Mouse (Mus musculus): ENCODE measurements around the gene Spen.

GRCm38 (mm10) chr4:141518386-141518785 lies 20.0 kb downstream of the Spen start:
- TF ChIP-seq CTCF (IDR thresholded peaks at IDR 0.05; ENCODE audit: extremely low read depth, insufficient read length, insufficient replicate concordance, low read depth, low read length), result no peak
- TF ChIP-seq POLR2A (IDR thresholded peaks at IDR 0.05; ENCODE audit: low read depth, low read length), result no peak
